Mouse (Mus musculus): Measurements from ENCODE around the gene Ppp3ca.

- TF ChIP-seq CTCF (IDR thresholded peaks at IDR 0.05; ENCODE audit: control insufficient read depth, insufficient read depth, insufficient read length) = no peak
- no peak for TF ChIP-seq USF1 (IDR thresholded peaks at IDR 0.05; ENCODE audit: low read depth)
- TF ChIP-seq CEBPB (IDR thresholded peaks at IDR 0.05; ENCODE audit: low read depth) = no peak
- TF ChIP-seq MYOD1 (IDR thresholded peaks at IDR 0.05; ENCODE audit: control insufficient read depth, insufficient read length, low read depth) = no peak
- no peak for TF ChIP-seq MAX (IDR thresholded peaks at IDR 0.05)
- no peak for TF ChIP-seq MYOG (IDR thresholded peaks at IDR 0.05; ENCODE audit: control insufficient read depth, extremely low read depth, insufficient read length)
- TF ChIP-seq FOSL1 (IDR thresholded peaks at IDR 0.05; ENCODE audit: insufficient read depth, low read length, poor library complexity, severe bottlenecking) = no peak
Measured at GRCm38 (mm10) chr3:136761292-136761978, 91.5 kb downstream of the Ppp3ca start.
